Mouse (Mus musculus) lung, embryonic 16.5 days (tissue): ENCODE data around the gene Stra6. TPM values are rescaled to one million over a fixed set of nuclear protein-coding genes. Genes with fewer than 3 reads are reported as not detected.

Experiments
- ATAC-seq: fragments of 200-750 bp; cut with Nextera tagmentation; 2 replicates; pipeline ENCODE4 v1.8.0; 2017; ENCODE audit warnings: low read depth, mild to moderate bottlenecking, moderate library complexity
- H3K27ac ChIP-seq: fragments of 300-500 bp; sonication (generic); 2 replicates; pipeline ENCODE4 v1.5.1; 2014; ENCODE audit warnings: mild to moderate bottlenecking, control low read depth, low read length
- H3K27me3 ChIP-seq: fragments of 300-500 bp; sonication (generic); 2 replicates; pipeline ENCODE4 v1.6.1; 2014; ENCODE audit warnings: low read depth, low read length, mixed read lengths; ENCODE audit not compliant: control insufficient read depth, insufficient read depth
- H3K36me3 ChIP-seq: fragments of 300-500 bp; sonication (generic); 2 replicates; pipeline ENCODE4 v1.6.1; 2014; ENCODE audit warnings: low read length; ENCODE audit not compliant: control insufficient read depth, insufficient read depth
- H3K4me1 ChIP-seq: fragments of 300-500 bp; sonication (generic); replicated peaks from 2 replicates; pipeline ENCODE4 v1.6.1; 2014; ENCODE audit warnings: low read length, mixed read lengths; ENCODE audit not compliant: control insufficient read depth, insufficient read depth
- H3K4me2 ChIP-seq: fragments of 300-500 bp; sonication (generic); 2 replicates; pipeline ENCODE4 v1.6.1; 2014; ENCODE audit warnings: low read depth, low read length, control low read depth
- H3K4me3 ChIP-seq: fragments of 300-500 bp; sonication (generic); 2 replicates; pipeline ENCODE4 v1.5.1; 2014; ENCODE audit warnings: mild to moderate bottlenecking, low read length, control low read depth
- H3K9ac ChIP-seq: fragments of 300-500 bp; sonication (generic); 2 replicates; pipeline ENCODE4 v1.6.1; 2014; ENCODE audit warnings: low read length, control low read depth
- H3K9me3 ChIP-seq: fragments of 300-500 bp; sonication (generic); 2 replicates; pipeline ENCODE4 v1.6.1; 2016; ENCODE audit warnings: low read length; ENCODE audit not compliant: control insufficient read depth
- WGBS: fragments of 180-500 bp; shearing (Covaris S2); extraction: QIAGEN DNeasy Blood & Tissue Kit; methylation state at CpG from one replicate; pipeline ENCODE4 v1.1.7; 2014; 5-methylcytosine and 5-hydroxymethylcytosine counted together
- polyA plus RNA-seq: library from polyadenylated mRNA; unstranded; fragments of >200 nt; fragmentation: Nextera tagmentation; extraction: Ambion mirVana; gene quantifications from 2 replicates; pipeline ENCODE4 v1.2.1, GENCODE M21; 2015

The Stra6 gene
- polyA plus RNA-seq, 1 experiment from 2014 or later, result 1.0 TPM

- ATAC-seq, result no peak
- no peaks in the 10 kb centered on the region for H3K36me3 ChIP-seq
- H3K4me2 ChIP-seq, result no peak overlapping the region
- H3K27me3 ChIP-seq, result no peaks in the 10 kb centered on the region
- no peak overlapping the region for H3K9ac ChIP-seq
- 88% methylated on average over 2 of the region's 2 CpGs for WGBS
- no peaks in the 10 kb centered on the region for H3K4me1 ChIP-seq
- no peak overlapping the region for H3K27ac ChIP-seq
- no peak overlapping the region for H3K4me3 ChIP-seq
- no peaks in the 10 kb centered on the region for H3K9me3 ChIP-seq
Observed at GRCm38 (mm10) chr9:58179390-58179789, 115.8 kb downstream of the Stra6 start.

- Histone ChIP-seq H3K9me3 (no peaks in the 10 kb centered on the region), H3K36me3 (no peaks in the 10 kb centered on the region), H3K27me3 (no peaks in the 10 kb centered on the region), H3K4me3 (no peak overlapping the region), H3K27ac (no peak overlapping the region), H3K4me2 (no peak overlapping the region), H3K9ac (no peak overlapping the region), H3K4me1 (peaks cover 2% of the 10 kb centered on the region; the same call in 1 of the 2 replicates)
- WGBS, result 67% methylated on average over 6 of the region's 6 CpGs
- ATAC-seq, result no peak
Observed at GRCm38 (mm10) chr9:58184456-58184855, 120.9 kb downstream of the Stra6 start.

GRCm38 (mm10) chr9:58194222-58194621 lies 130.6 kb downstream of the Stra6 start:
- Histone ChIP-seq H3K36me3 (no peaks in the 10 kb centered on the region), H3K4me2 (no peak overlapping the region), H3K27me3 (peaks cover 53% of the 10 kb centered on the region), H3K9ac (no peak overlapping the region), H3K4me1 (peaks cover 15% of the 10 kb centered on the region), H3K27ac (no peak overlapping the region), H3K4me3 (no peak overlapping the region), H3K9me3 (no peaks in the 10 kb centered on the region)
- WGBS, result 59% methylated on average over 9 of the region's 9 CpGs
- ATAC-seq, result no peak

- Histone ChIP-seq H3K27ac (no peak overlapping the region), H3K9me3 (no peaks in the 10 kb centered on the region), H3K4me2 (no peak overlapping the region), H3K4me3 (no peak overlapping the region), H3K27me3 (peaks cover 67% of the 10 kb centered on the region), H3K36me3 (no peaks in the 10 kb centered on the region), H3K9ac (no peak overlapping the region), H3K4me1 (peaks cover 15% of the 10 kb centered on the region)
- WGBS, result 7% methylated on average over 1 of the region's 1 CpGs
- ATAC-seq, result no peak
Observed at GRCm38 (mm10) chr9:58195671-58196070, 132.1 kb downstream of the Stra6 start.

GRCm38 (mm10) chr9:58196141-58196540 lies 132.6 kb downstream of the Stra6 start:
- H3K36me3 ChIP-seq, result no peaks in the 10 kb centered on the region
- WGBS, result 2% methylated on average over 14 of the region's 14 CpGs
- H3K4me3 ChIP-seq, result no peak overlapping the region
- ATAC-seq, result no peak
- 0 out of 2 replicates have a peak overlapping the region, but pooled peaks have one; percentile 10 for H3K4me2 ChIP-seq
- H3K27me3 ChIP-seq, result peaks cover 72% of the 10 kb centered on the region
- no peak overlapping the region for H3K9ac ChIP-seq
- H3K4me1 ChIP-seq, result peaks cover 15% of the 10 kb centered on the region
- H3K9me3 ChIP-seq, result no peaks in the 10 kb centered on the region
- no peak overlapping the region for H3K27ac ChIP-seq

GRCm38 (mm10) chr9:58196610-58197567 lies 133.3 kb downstream of the Stra6 start:
- H3K27me3 ChIP-seq, result peaks cover 79% of the 10 kb centered on the region
- H3K36me3 ChIP-seq, result no peaks in the 10 kb centered on the region
- ATAC-seq, result no peak
- peaks cover 17% of the 10 kb centered on the region for H3K4me1 ChIP-seq
- H3K9me3 ChIP-seq, result no peaks in the 10 kb centered on the region
- H3K27ac ChIP-seq, result no peak overlapping the region
- WGBS, result 3% methylated on average over 46 of the region's 46 CpGs
- H3K9ac ChIP-seq, result no peak overlapping the region
- H3K4me2 ChIP-seq, result 0 out of 2 replicates have a peak overlapping the region, but pooled peaks have one; percentile 10
- H3K4me3 ChIP-seq, result no peak overlapping the region

GRCm38 (mm10) chr9:58197781-58198701 lies 134.5 kb downstream of the Stra6 start:
- 1% methylated on average over 58 of the region's 58 CpGs for WGBS

GRCm38 (mm10) chr9:58198801-58199371 lies 135.3 kb downstream of the Stra6 start:
- whole genome bisulfite sequencing, result 1% methylated on average over 38 of the region's 38 CpGs
- Histone ChIP-seq H3K4me2 (no peak overlapping the region), H3K27ac (no peak overlapping the region), H3K4me3 (no peak overlapping the region), H3K9me3 (no peaks in the 10 kb centered on the region), H3K4me1 (peaks cover 21% of the 10 kb centered on the region), H3K36me3 (no peaks in the 10 kb centered on the region), H3K27me3 (peaks cover 99% of the 10 kb centered on the region), H3K9ac (no peak overlapping the region)
- no peak for ATAC-seq

More at GRCm38 (mm10) chr9:58197781-58198701, 134.5 kb downstream of the Stra6 start:
- Histone ChIP-seq H3K4me2 (peak overlapping the region; percentile 50), H3K9me3 (no peaks in the 10 kb centered on the region), H3K27ac (no peak overlapping the region), H3K9ac (no peak overlapping the region), H3K4me1 (peaks cover 18% of the 10 kb centered on the region), H3K36me3 (no peaks in the 10 kb centered on the region), H3K4me3 (peak overlapping the region; percentile 24), H3K27me3 (peaks cover 91% of the 10 kb centered on the region)
- peak; percentile 67 for ATAC-seq
